Comparison of ENCODE assay signal across 15 mouse cellular contexts in the genomic region with DNA sequence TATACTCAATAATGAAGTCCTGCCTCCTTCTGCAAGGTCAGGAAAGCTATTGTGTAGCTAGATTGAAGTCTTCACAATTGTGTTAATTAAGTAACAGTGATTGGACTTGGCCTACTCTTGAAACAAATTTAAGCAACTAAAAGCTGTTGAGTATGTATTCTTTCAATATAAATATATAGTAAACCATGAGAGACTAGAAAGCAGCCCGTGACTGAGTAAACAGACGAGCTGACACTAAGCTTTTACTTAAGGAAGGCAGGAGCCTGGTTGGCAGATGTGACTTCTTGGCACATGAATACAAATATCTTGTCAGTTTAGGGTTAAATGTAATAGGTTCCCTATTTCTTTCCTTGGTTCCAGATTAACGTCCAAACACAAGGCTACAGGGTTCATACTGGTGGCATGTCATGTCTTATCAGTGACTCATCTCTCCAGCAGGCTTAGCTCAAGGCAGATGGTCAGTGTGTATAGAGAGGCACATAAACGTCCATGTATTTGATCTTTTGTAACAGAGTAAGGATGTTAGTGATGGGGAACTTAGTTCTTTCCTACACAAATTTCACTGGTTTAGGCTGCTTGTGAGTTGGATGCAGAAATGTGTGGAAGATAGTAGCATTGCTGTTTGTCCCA.
DNase-seq lines count a peak whose midpoint lies in the region; ATAC-seq and TF ChIP-seq lines count a peak whose summit lies in the region.
"Had no signal": no experiment of that assay in that cellular context is flagged by ENCODE, and none has a peak within 500 bp of the region (broad histone marks: within the 10 kb centered on the region; RNA-seq: fewer than 3 reads in every experiment).

No protein-coding gene starts in this region.

- H3K36me3 ChIP-seq in intestine, embryonic 15.5 days = no peaks in the 10 kb centered on the region
- no peaks in the 10 kb centered on the region for H3K36me3 ChIP-seq in intestine, postnatal 0 days (ENCODE audit: control insufficient read depth, insufficient read depth)
- H3K36me3 ChIP-seq in lung, postnatal 0 days (ENCODE audit: insufficient read depth, low read length) = no peaks in the 10 kb centered on the region
- H3K36me3 ChIP-seq: hindbrain, embryonic 10.5 days; stomach, embryonic 15.5 days had no signal

- H3K4me1 ChIP-seq in intestine, embryonic 15.5 days (replicated peaks) = no peaks in the 10 kb centered on the region
- no peaks in the 10 kb centered on the region for H3K4me1 ChIP-seq in intestine, postnatal 0 days (replicated peaks; ENCODE audit: control insufficient read depth, insufficient read depth, low read length)
- H3K4me1 ChIP-seq in lung, postnatal 0 days (ENCODE audit: insufficient read depth, low read depth, low read length) = no peaks in the 10 kb centered on the region
- H3K4me1 ChIP-seq: forebrain, embryonic 13.5 days; hindbrain, embryonic 10.5 days; megakaryocyte, embryonic 14.5 days; stomach, embryonic 15.5 days had no signal

- no peak for TF ChIP-seq EP300 in lung, postnatal 0 days (IDR thresholded peaks at IDR 0.05)

- DNase-seq in cerebellum, adult 11-12 months = no peak
- peak; percentile 35 for DNase-seq in lung, postnatal 0 days (ENCODE audit: low spot score)
- DNase-seq in lung, postnatal 10 days = no peak
- peak; percentile 62 for DNase-seq in brain, adult 2 months (ENCODE audit: low read depth, low spot score)
- DNase-seq: midbrain, embryonic 14.5 days had no signal

- TF ChIP-seq CTCF in intestine, postnatal 0 days (IDR thresholded peaks at IDR 0.05; ENCODE audit: low read depth) = no peak
- no peak for TF ChIP-seq CTCF in lung, postnatal 0 days (IDR thresholded peaks at IDR 0.05)

- 27% methylated on average over 4 of the region's 4 CpGs for WGBS in intestine, embryonic 15.5 days
- WGBS in intestine, postnatal 0 days = 22% methylated on average over 4 of the region's 4 CpGs
- WGBS in lung, postnatal 0 days = 17% methylated on average over 4 of the region's 4 CpGs

- H3K9ac ChIP-seq in intestine, embryonic 15.5 days = no peak overlapping the region
- no peak overlapping the region for H3K9ac ChIP-seq in intestine, postnatal 0 days (ENCODE audit: low read depth, low read length)
- H3K9ac ChIP-seq in lung, postnatal 0 days (replicated peaks; ENCODE audit: low read depth) = no peak overlapping the region
- H3K9ac ChIP-seq: forebrain, embryonic 13.5 days; stomach, embryonic 15.5 days had no signal

- H3K4me3 ChIP-seq in intestine, embryonic 15.5 days (replicated peaks) = no peak overlapping the region
- H3K4me3 ChIP-seq in intestine, postnatal 0 days (ENCODE audit: low read depth, low read length) = no peak overlapping the region
- no peak overlapping the region for H3K4me3 ChIP-seq in lung, postnatal 0 days (ENCODE audit: low read depth, low read length)
- H3K4me3 ChIP-seq: erythroblast, embryonic 14.5 days; forebrain, embryonic 13.5 days; hindbrain, embryonic 10.5 days; megakaryocyte, embryonic 14.5 days; stomach, embryonic 15.5 days had no signal

- H3K4me2 ChIP-seq in intestine, embryonic 15.5 days (replicated peaks) = no peak overlapping the region
- no peak overlapping the region for H3K4me2 ChIP-seq in intestine, postnatal 0 days (replicated peaks; ENCODE audit: low read depth)
- H3K4me2 ChIP-seq in lung, postnatal 0 days (replicated peaks; ENCODE audit: low read depth, low read length) = no peak overlapping the region
- H3K4me2 ChIP-seq: forebrain, embryonic 13.5 days; liver, embryonic 11.5 days; stomach, embryonic 15.5 days had no signal

- no peaks in the 10 kb centered on the region for H3K9me3 ChIP-seq in intestine, embryonic 15.5 days
- H3K9me3 ChIP-seq in intestine, postnatal 0 days (ENCODE audit: control insufficient read depth) = no peaks in the 10 kb centered on the region
- H3K9me3 ChIP-seq in lung, postnatal 0 days (ENCODE audit: low read length) = no peaks in the 10 kb centered on the region
- H3K9me3 ChIP-seq: forebrain, embryonic 13.5 days; hindbrain, embryonic 10.5 days; megakaryocyte, embryonic 14.5 days; stomach, embryonic 15.5 days had no signal

- no peaks in the 10 kb centered on the region for H3K27me3 ChIP-seq in intestine, embryonic 15.5 days (replicated peaks)
- no peaks in the 10 kb centered on the region for H3K27me3 ChIP-seq in intestine, postnatal 0 days (replicated peaks; ENCODE audit: control insufficient read depth, insufficient read depth, low read length)
- no peaks in the 10 kb centered on the region for H3K27me3 ChIP-seq in lung, postnatal 0 days (replicated peaks; ENCODE audit: insufficient read depth, low read length)
- H3K27me3 ChIP-seq: forebrain, embryonic 13.5 days; megakaryocyte, embryonic 14.5 days; stomach, embryonic 15.5 days had no signal

- no peak overlapping the region for H3K27ac ChIP-seq in intestine, embryonic 15.5 days
- no peak overlapping the region for H3K27ac ChIP-seq in intestine, postnatal 0 days (ENCODE audit: low read depth, low read length)
- no peak overlapping the region for H3K27ac ChIP-seq in lung, postnatal 0 days (ENCODE audit: low read length)
- H3K27ac ChIP-seq: forebrain, embryonic 13.5 days; hindbrain, embryonic 10.5 days; hindbrain, postnatal 0 days; stomach, embryonic 15.5 days had no signal

- peak; percentile 65 for ATAC-seq in cerebellum, adult (ENCODE audit: insufficient number of reproducible peaks, low FRiP score, low TSS enrichment)
- ATAC-seq in intestine, embryonic 15.5 days = 0 out of 2 replicates have a peak, but pooled peaks have one; percentile 47
- no peak for ATAC-seq in intestine, postnatal 0 days
- ATAC-seq in lung, postnatal 0 days = peak; percentile 30; the same call in 1 of the 2 replicates
- ATAC-seq: forebrain, embryonic 13.5 days had no signal

Comparison
In these comparisons a context has a peak if more than half of its experiments do, and no peak if none do; other contexts are left out.
1. DNase-seq: peak in lung, postnatal 0 days (single experiment) and brain, adult 2 months (single experiment); none in cerebellum, adult 11-12 months (single experiment) and lung, postnatal 10 days (single experiment).